Mouse (Mus musculus) heart, postnatal 36 days (tissue): ENCODE results near the gene Zfp644. TPM values are rescaled to one million over a fixed set of nuclear protein-coding genes. Genes with fewer than 3 reads are reported as not detected.
"Not testable (repeated sequence)": the region's sequence is repeated elsewhere in the genome, so short reads cannot be mapped to it uniquely, and the experiment has no call there.

Source experiments
- DNase-seq, 2 experiments: peaks; one replicate each; pipeline ENCODE4 v3.0.0; 2021 to 2022
- intact Hi-C: fragments of 180-260 bp; cut with DNase I; formaldehyde crosslinking; loops from one replicate; pipeline ENCODE4 v1.15.1; 2025
- total RNA-seq, 2 experiments: library from RNA; stranded (reverse); gene quantifications; 2 replicates each; pipeline ENCODE4 v1.2.3; 2021

The Zfp644 gene
- total RNA-seq = 10 to 100 TPM; 53.8 to 59.8 TPM

- peak; percentile 82 to 92 for DNase-seq
- intact Hi-C loops = loop anchor here (2.0 to 5.0 kb wide), 2 partner anchors 106 to 122 kb away; no protein-coding TSS in a partner anchor
Observed at GRCm38 (mm10) chr5:106696396-106697337, at the start of gene Zfp644. Zfp644 (minus strand) TSS chr5:106697287.

GRCm38 (mm10) chr5:106739716-106740115 is 42.6 kb upstream of the Zfp644 start:
- DNase-seq = no peak
- intact Hi-C loops = no loop called here

- intact Hi-C loops = no loop called here
- no peak for DNase-seq
Observed at GRCm38 (mm10) chr5:106723487-106723886, 26.4 kb upstream of the Zfp644 start.

GRCm38 (mm10) chr5:106722771-106723170 is 25.7 kb upstream of the Zfp644 start:
- intact Hi-C loops = no loop called here
- DNase-seq = no peak

GRCm38 (mm10) chr5:106711870-106712277 is 14.8 kb upstream of the Zfp644 start:
- intact Hi-C loops = no loop called here
- no peak for DNase-seq

GRCm38 (mm10) chr5:106711220-106711726 is 14.2 kb upstream of the Zfp644 start:
- intact Hi-C loops = no loop called here
- DNase-seq = no peak

GRCm38 (mm10) chr5:106710611-106711010 is 13.5 kb upstream of the Zfp644 start:
- intact Hi-C loops = no loop called here
- no peak for DNase-seq

GRCm38 (mm10) chr5:106710085-106710409 is 13.0 kb upstream of the Zfp644 start:
- intact Hi-C loops = no loop called here
- DNase-seq = no peak

GRCm38 (mm10) chr5:106709388-106710084 is 12.4 kb upstream of the Zfp644 start:
- no peak for DNase-seq
- intact Hi-C loops = no loop called here

- intact Hi-C loops = no loop called here
- no peak for DNase-seq
Observed at GRCm38 (mm10) chr5:106706363-106706762, 9.3 kb upstream of the Zfp644 start.

GRCm38 (mm10) chr5:106705162-106705561 is 8.1 kb upstream of the Zfp644 start:
- intact Hi-C loops = no loop called here
- no peak for DNase-seq

GRCm38 (mm10) chr5:106695681-106696395 is 1.2 kb downstream of the Zfp644 start:
- peak in 1 of 2 experiments; percentile 73 for DNase-seq
- intact Hi-C loops = loop anchor here (2.0 to 5.0 kb wide), 2 partner anchors 106 to 121 kb away; no protein-coding TSS in a partner anchor

GRCm38 (mm10) chr5:106695141-106695540 is 1.9 kb downstream of the Zfp644 start:
- intact Hi-C loops = loop anchor here (5.0 kb wide), 1 partner anchor 107 kb away; no protein-coding TSS in a partner anchor
- no peak for DNase-seq

- intact Hi-C loops = loop anchor here (5.0 kb wide), 2 partner anchors 47 to 108 kb away; no protein-coding TSS in a partner anchor
- DNase-seq = no peak
Observed at GRCm38 (mm10) chr5:106694683-106695082, 2.4 kb downstream of the Zfp644 start.

GRCm38 (mm10) chr5:106693034-106693433 is 4.1 kb downstream of the Zfp644 start:
- DNase-seq = no peak
- intact Hi-C loops = loop anchor here (5.0 kb wide), 1 partner anchor 46 kb away; no protein-coding TSS in a partner anchor

- intact Hi-C loops = no loop called here
- DNase-seq = no peak
Observed at GRCm38 (mm10) chr5:106680636-106681458, 16.2 kb downstream of the Zfp644 start.

- intact Hi-C loops = no loop called here
- no peak for DNase-seq
Observed at GRCm38 (mm10) chr5:106679659-106680058, 17.4 kb downstream of the Zfp644 start.

GRCm38 (mm10) chr5:106678823-106679222 is 18.3 kb downstream of the Zfp644 start:
- DNase-seq, intact Hi-C loops: not testable (repeated sequence)

- intact Hi-C loops = no loop called here
- no peak for DNase-seq
Observed at GRCm38 (mm10) chr5:106676784-106677183, 20.3 kb downstream of the Zfp644 start.

GRCm38 (mm10) chr5:106672597-106672996 is 24.5 kb downstream of the Zfp644 start:
- DNase-seq = no peak
- intact Hi-C loops = no loop called here
